Comparison of ENCODE assay signal across 8 mouse cellular contexts in the genomic region with DNA sequence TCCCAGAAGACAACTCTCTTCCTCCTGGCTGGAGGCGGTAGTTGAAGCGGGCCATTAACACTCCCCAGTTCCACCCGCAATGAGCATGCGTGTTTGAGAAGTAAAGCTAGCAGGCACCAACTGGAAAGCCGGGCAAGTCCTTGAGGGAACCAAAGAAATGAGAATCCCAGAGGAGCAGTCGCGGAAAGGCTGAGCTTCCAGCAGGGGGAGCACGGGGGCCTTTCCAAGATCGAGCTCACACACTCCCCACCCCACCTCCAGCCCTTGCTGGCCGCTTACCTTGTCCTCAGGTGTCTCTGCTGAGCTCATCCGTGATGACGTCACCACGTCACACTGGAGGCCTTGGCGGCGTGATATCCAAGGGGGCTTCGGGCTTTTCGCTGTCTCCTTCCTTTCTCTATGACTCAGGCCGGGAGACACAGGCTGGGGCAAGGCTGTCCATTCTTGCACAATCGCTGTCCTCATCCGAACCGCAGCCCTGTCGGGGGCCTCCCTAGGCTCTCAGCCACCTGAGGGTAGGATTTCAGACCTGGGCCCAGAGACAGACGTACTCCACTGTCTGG. TPM values are rescaled to one million over a fixed set of nuclear protein-coding genes. Genes with fewer than 3 reads are reported as not detected.
DNase-seq lines count a peak whose midpoint lies in the region; ATAC-seq and TF ChIP-seq lines count a peak whose summit lies in the region.

A gene (minus strand): TSS at position 381 of the 563 bp plus-strand sequence.

- peak within 1 kb of the TSS; percentile 19 for H3K4me3 ChIP-seq in forebrain, embryonic 14.5 days (ENCODE audit: low read depth, low read length)
- H3K4me3 ChIP-seq in lung, embryonic 14.5 days (ENCODE audit: low read depth, low read length), result peak within 1 kb of the TSS; percentile 27
- H3K4me3 ChIP-seq in olfactory bulb, adult 2 months (ENCODE audit: insufficient read depth, low read depth, low read length), result peak within 1 kb of the TSS; percentile 29

- H3K27ac ChIP-seq in forebrain, embryonic 14.5 days (ENCODE audit: low read depth, low read length), result no peak within 1 kb of the TSS
- peak within 1 kb of the TSS; percentile 71; the same call in 1 of the 2 replicates for H3K27ac ChIP-seq in lung, embryonic 14.5 days (ENCODE audit: low read depth)
- no peak within 1 kb of the TSS for H3K27ac ChIP-seq in olfactory bulb, adult 2 months (ENCODE audit: insufficient read depth, low read depth, low read length)

- whole genome bisulfite sequencing in forebrain, embryonic 14.5 days, result 2% methylated on average over 23 of the region's 23 CpGs
- WGBS in large intestine, adult 2 months, result 2% methylated on average over 23 of the region's 23 CpGs
- 2% methylated on average over 23 of the region's 23 CpGs for WGBS in lung, embryonic 14.5 days
- WGBS in olfactory bulb, adult 2 months, result 3% methylated on average over 23 of the region's 23 CpGs

- H3K4me2 ChIP-seq in forebrain, embryonic 14.5 days (ENCODE audit: low read length), result peak within 1 kb of the TSS; percentile 57
- peak within 1 kb of the TSS; percentile 66 for H3K4me2 ChIP-seq in lung, embryonic 14.5 days

- DNase-seq in MEL-GATA-1-ER (ENCODE audit: extremely low read depth, low read depth), result peak; percentile 50
- DNase-seq in cerebellum, adult 11 months, result peak; percentile 73
- peak; percentile 82 for DNase-seq in forebrain, embryonic 14.5 days (ENCODE audit: low spot score)
- peak; percentile 68 to 74 for DNase-seq in heart, postnatal 10 days
- peak; percentile 79 for DNase-seq in large intestine, adult 2 months (ENCODE audit: low read depth, low spot score)
- peak; percentile 88 for DNase-seq in lung, embryonic 14.5 days
- DNase-seq in thymus, postnatal 14 days, result peak; percentile 62

- intact Hi-C loops in heart, postnatal 10 days (cut with DNase I), result no loop called here

- H3K36me3 ChIP-seq in forebrain, embryonic 14.5 days (ENCODE audit: control insufficient read depth, insufficient read depth, low read length), result no peaks in the 10 kb centered on the region
- H3K36me3 ChIP-seq in lung, embryonic 14.5 days (ENCODE audit: insufficient read depth), result no peaks in the 10 kb centered on the region

- H3K4me1 ChIP-seq in forebrain, embryonic 14.5 days (ENCODE audit: control insufficient read depth, insufficient read depth, low read length), result no peaks in the 10 kb centered on the region
- peaks cover 27% of the 10 kb centered on the region for H3K4me1 ChIP-seq in lung, embryonic 14.5 days (ENCODE audit: insufficient read depth)
- peaks cover 22% of the 10 kb centered on the region for H3K4me1 ChIP-seq in olfactory bulb, adult 2 months (ENCODE audit: control insufficient read depth, insufficient read depth, low read length)

- TF ChIP-seq CTCF in lung, embryonic 14.5 days (IDR thresholded peaks at IDR 0.05; ENCODE audit: low read depth), result peak; percentile 76
- peak; percentile 50; the same call in 1 of the 2 replicates for TF ChIP-seq CTCF in olfactory bulb, adult 2 months (IDR thresholded peaks at IDR 0.05; ENCODE audit: insufficient read depth, low read depth, low read length)

- peak within 1 kb of the TSS; percentile 50 for H3K9ac ChIP-seq in forebrain, embryonic 14.5 days (ENCODE audit: low read length)
- peak within 1 kb of the TSS; percentile 23 for H3K9ac ChIP-seq in lung, embryonic 14.5 days

- ATAC-seq in forebrain, embryonic 14.5 days, result peak; percentile 62
- ATAC-seq in lung, embryonic 14.5 days (ENCODE audit: insufficient read depth), result peak; percentile 33; the same call in 1 of the 2 replicates

- TF ChIP-seq POLR2A in olfactory bulb, adult 2 months (IDR thresholded peaks at IDR 0.05; ENCODE audit: insufficient read depth, low read depth, low read length), result no peak

- no peaks in the 10 kb centered on the region for H3K9me3 ChIP-seq in forebrain, embryonic 14.5 days (replicated peaks; ENCODE audit: control insufficient read depth, low read length)
- H3K9me3 ChIP-seq in lung, embryonic 14.5 days (ENCODE audit: low read depth, low read length), result no peaks in the 10 kb centered on the region

- no peaks in the 10 kb centered on the region for H3K27me3 ChIP-seq in forebrain, embryonic 14.5 days (replicated peaks; ENCODE audit: control insufficient read depth, insufficient read depth, low read length)
- H3K27me3 ChIP-seq in lung, embryonic 14.5 days (ENCODE audit: insufficient read depth, low read length), result no peaks in the 10 kb centered on the region

RNA-seq across cellular contexts. Expression of the gene that starts here (rescaled TPM):
- polyA plus RNA-seq in forebrain, embryonic 14.5 days (2014; fragmentation: Nextera tagmentation; extraction: Ambion mirVana), result 2.6 and 3.3 TPM in 2 replicates
- 1 to 10 TPM; 1.1 to 2.3 TPM for total RNA-seq in heart, postnatal 10 days (2021)
- polyA plus RNA-seq in large intestine, adult 2 months (2012; rRNA removed), result 9.6 and 11.4 TPM in 2 replicates
- 17.7 and 18.4 TPM in 2 replicates for polyA plus RNA-seq in lung, embryonic 14.5 days (2014; fragmentation: Nextera tagmentation; extraction: Ambion mirVana)
- polyA plus RNA-seq in olfactory bulb, adult 2 months (2012; ENCODE audit: insufficient read depth, insufficient read length, low replicate concordance, missing spikeins), result not detected in 2 replicates
